Mouse (Mus musculus) embryo, embryonic 11 days (tissue): ENCODE results near the gene Adgrg6.

Source experiments
- DNase-seq: peaks from one replicate; pipeline ENCODE4 v3.0.0-alpha.2; 2015

Gene Adgrg6

DNA sequence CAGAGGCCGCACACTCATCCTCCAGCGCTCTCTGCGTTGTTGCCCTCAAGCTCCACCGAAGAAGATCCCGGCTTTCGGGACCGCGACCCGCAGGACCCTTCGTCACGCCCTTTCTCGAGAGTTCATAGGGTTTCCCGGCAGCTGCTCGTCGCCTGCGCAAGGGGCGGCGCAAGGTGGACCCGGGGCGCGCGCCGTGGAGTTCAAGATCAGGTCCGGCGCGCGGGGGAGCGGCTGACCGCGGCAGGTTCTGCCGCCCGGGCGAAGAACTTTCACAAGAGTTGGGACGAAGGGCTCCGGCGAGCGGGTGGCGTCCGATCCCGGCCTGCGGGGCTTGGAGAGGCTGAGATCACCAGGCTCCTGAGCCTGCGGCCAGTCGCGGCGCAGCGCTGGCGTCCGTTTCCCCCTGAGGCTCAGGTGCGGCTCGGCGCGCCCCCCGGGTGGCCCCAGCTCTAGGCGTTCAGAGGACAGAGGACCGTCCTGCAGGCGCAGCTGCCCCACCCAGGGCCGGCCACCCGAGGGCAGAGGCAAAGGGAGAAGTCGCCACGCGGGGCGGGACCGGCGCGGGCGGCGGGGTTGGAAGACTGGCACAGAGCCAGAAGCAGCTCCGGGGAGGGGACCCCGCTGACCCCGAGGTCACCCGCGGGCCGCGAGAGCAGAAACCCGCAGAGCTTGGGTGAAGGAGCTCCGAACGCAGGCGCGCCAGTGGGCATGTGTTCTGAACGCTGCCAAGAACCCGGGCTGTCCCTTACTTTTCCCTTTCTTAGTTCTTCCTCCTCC lies at the start of gene Adgrg6:
Gene Adgrg6 (minus strand): TSS at position 719 of the 777 bp plus-strand sequence.
- peak; percentile 68 for DNase-seq

DNA sequence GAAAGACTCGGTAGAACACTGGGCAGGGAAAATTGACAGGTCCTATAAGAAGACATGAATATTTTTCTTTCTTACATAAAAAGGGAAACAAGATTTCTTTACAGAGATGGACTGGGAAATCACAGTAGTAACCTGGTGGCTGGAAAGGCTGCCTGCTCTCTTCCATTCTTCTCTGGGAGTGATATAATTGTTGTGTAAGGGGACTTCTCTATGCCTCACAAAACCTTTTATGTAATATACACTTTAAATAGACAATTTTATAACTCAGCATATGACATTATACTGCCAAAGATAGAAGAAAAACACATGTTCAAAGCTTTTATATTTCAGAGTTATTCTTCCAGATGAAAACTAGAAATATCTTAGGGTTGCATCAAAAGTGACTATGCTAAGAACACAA lies 46.8 kb upstream of the Adgrg6 start:
- no peak for DNase-seq

DNA sequence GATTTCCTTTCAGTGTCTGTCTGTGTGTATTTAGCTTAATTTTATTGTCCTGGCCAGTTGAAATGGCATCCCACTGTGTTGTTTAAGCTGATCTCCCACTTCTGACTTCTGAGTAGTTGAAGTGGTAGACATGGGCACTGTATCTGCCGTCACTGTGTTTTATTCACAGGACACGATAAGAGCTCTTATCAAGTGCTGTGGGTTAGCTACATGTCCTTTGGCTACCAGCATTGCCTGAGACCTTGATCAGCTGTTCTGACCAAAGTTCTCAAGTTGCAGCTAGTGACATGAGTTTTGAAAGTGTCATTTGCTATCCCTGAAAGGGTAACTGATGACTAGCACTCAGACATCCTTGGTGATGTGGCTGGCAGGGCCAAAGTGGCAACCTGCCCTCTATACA lies 45.4 kb upstream of the Adgrg6 start:
- no peak for DNase-seq

DNA sequence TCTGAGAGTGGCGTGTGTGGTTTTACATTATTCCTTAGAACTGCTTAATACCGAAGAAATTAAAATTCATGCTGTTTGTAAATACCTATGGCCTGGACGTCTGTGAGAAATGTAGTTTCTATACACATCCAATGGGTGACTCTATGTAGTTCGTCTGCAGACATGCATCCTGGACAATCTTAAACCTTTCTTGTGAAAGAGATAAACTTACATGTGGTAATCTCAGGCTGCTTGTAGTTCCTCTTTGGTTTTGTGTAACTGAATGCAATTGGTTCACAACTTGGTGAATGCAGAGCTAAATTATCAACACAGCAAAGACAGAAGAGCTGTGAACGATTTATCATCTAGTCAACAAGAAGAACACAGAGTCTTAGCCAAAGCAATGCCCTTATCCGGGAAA lies 44.2 kb upstream of the Adgrg6 start:
- no peak for DNase-seq

DNA sequence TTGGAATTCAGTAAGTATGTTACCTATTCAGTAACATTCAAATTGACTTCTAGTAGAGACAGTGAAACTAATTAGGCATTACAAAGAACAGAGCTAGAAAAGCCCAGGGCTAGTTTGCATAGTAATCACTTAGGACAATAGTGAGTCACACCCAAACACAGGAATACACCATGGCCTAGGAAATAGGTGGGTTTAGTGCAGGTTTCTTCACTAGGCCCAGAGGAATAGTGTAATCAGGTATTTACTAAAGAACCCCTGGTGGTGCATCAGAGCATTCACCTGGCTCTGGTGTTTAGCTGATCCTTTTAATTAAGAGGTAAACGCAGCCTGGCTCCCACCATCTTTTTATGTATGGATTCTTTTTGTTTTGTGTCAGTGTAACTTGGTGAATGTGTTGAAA lies 38.0 kb upstream of the Adgrg6 start:
- DNase-seq, result no peak

DNA sequence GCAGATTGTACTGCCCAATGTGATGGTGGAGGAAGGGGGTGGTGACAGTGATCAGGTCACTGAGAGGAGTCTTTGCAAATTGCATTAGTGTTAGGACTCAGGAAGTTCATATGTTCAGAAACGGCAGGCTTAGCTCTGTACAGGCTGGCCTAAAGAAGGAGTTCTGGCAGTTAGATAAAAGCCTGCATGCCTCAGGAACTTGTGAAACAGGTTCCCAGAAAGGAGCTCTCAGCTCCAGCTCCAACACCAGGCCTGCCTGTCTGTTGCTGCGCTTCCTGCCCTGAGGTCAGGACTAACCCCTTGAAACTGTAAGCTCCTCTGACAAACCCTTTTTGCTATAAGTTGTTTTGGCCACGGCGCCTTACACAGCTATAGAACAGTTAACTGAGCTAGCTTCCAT lies 28.8 kb upstream of the Adgrg6 start:
- DNase-seq, result no peak

DNA sequence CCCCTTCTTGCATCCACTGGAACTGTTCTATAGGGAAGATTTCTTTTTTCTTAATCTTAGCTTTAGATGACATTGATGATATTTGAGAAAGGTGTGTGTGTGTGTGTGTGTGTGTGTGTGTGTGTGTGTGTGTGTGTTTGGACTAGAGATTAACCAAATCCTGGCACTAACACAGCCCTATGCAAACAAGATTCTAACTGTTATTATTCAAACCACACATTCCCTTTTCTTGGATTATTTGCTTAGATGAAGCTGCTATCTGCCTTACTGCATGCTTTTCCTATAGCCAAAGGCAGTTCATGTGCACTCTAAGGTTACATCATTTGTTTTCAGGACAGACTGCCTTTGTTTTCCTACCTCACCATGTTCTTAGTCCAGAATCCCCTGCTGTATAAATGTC lies 25.7 kb upstream of the Adgrg6 start:
- no peak for DNase-seq

DNA sequence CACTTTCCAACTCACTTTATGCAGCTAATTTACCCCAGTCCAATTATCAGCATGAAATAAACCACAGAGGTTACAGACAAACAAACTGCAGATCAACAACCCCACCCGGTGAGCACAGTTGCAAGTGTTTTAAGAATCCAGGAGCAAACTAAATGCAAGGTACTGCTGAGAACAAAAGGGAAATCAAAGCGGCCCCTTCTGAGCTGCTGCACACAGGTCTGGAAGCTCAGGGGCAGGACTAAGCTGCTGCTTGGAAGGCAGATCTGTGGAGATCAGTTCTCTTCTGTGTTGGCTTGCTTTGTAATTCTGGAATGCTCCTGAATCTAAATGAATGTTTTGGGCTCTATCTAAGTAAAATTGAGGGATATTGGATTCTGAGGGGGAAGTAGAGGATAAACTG lies 25.2 kb upstream of the Adgrg6 start:
- no peak for DNase-seq

DNA sequence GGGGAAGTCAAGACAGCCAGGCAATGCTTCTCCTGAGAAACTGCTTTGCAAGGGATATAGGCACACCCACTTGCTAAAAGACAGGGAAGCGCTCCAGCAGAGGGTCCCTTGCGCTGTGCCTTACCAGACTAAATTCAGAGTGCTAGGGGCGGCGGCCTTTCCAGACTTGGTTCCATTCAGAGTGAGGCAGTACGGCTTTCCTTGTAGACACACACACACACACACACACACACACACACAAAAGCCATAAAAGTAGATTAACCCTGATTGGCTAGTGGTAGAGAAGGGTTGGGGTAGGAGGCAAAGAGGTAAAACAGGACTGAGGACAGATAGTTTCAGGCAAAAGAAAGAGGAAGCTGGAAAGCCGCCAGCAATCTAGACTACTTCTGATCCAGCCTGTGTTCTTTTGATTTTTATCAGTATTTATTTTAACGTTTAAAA lies 672 bp upstream of the Adgrg6 start:
- DNase-seq, result peak; percentile 48

DNA sequence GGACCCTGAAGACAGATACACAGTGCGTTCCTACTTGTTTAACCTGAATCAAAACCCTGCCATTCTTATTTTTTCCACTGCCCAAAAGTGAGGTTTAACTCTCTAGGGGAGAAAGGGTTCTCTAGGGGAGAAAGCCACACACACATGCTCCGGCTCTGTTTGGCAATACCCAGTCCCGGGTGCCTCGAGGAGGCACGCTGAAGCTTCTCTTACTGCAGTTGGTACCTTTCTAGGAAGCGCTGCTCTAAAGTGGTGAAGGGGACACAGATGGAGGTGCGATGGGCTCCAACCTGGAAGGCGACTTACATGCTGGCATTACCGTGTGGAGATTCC lies 885 bp downstream of the Adgrg6 start:
- DNase-seq, result no peak

DNA sequence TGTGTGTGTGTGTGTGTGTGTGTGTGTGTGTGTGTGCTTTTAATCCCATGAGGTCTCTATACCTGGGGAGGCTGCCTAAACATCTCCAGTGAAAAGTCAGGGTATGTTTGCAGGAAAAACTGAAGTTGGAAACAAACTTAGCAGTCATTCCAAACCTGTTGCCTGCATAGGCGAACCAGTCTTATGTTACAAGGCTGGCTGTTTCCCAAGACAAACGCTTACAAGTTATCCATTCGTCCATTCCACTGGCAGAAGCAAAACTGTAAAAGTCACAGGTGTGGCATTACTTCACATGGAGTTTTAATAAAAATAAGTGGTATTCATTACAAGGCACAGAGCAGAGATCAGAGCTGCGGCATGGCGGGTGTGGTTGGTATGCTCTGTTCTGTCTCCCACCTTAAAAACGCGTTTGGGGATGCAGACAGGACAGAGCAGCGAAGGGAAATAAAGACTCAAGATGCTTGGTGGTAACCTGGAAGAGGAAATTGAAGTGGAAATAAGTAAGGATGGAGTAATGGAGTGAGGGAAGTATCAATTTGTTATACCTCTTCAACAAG lies 1.9 kb downstream of the Adgrg6 start:
- DNase-seq, result no peak

DNA sequence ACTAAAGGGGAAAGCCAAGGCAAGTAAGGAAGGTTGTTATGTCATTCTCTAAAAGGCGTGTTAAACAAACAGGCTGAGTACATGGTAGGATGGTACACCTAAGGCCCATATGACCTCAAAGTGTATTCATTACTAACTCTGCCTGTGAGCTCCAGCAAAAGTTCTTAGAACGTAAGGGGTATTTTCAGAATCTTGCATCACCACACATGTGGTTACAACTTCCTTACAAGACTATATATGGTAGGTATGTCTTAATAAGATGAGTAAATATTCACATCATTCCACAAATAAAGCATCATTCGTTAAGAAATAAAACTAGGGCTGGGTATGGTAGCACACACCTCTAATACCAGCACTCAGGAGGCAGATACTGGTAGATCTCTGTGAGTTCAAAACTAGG lies 8.4 kb downstream of the Adgrg6 start:
- DNase-seq, result no peak

DNA sequence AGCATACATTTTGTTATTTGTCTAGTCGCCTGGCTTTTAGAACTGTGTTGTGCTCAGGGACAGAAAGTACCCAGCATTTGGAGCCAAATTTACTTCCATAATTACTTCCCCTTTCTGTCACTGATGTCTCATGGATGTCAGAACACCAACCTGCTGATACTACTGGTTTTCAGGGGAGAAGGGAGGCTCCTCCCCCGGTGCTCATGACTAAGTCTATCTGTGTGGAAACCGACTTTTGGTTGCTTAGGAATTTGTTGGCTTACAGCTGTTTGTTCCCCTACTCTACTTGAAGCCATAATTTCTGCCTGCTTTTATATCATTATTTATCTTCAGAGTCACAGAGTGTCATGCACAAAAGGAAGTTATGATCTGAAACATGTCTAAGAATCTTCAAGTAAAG lies 14.4 kb downstream of the Adgrg6 start:
- no peak for DNase-seq

DNA sequence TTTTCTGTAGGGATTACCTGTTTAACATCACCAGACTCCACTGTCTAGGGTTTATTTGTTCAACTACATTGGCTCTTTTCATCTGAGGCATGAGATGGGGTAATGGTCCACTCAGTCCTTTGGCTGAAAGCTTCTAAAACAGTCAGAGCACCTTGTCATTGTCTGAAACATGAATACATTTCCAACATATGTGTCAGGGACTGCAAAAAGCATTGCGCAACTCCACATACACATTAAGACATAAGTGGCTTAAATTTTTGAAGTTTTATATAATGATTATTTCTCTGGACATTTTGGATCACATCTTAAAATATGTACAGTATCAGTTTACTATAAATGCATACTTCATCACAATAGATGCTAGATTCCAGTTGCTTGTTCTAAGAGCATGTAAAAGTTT lies 14.8 kb downstream of the Adgrg6 start:
- DNase-seq, result no peak

DNA sequence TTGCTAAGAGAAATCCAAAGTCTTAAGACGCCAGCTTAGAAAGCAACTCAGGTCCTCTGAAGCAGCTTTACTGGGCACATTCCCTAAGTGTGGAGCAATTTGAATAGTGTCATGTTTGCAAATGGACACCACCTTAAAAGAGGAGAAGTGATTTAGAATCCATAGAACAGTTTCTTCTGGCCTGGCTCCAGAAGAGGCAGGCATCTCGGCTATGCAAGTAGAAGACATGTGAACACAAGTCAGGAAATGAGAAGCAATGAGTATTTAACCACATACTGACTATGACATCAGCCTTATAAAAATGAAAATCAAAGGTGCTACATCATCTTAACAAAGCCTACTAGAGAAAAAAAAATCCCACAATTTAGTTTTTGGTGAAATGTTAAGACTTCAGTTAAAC lies 17.7 kb downstream of the Adgrg6 start:
- DNase-seq, result no peak

DNA sequence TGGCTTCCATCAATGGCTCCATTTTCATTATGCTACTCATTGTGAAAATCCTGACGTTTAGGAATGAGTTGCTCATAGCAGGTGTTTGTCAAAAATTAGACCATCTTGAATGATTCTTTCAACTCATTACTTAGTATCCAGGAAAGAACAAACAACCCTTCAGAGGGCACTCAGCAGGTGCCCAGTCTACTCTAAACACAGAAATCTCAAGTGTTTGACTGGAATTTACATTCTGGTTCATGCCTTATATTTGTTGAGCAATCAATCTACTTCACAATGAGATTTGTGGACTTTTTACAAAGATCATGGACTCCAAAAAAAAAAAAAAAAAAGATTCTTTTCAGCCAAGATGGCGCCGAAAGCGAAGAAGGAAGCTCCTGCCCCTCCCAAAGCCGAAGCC lies 22.7 kb downstream of the Adgrg6 start:
- no peak for DNase-seq

DNA sequence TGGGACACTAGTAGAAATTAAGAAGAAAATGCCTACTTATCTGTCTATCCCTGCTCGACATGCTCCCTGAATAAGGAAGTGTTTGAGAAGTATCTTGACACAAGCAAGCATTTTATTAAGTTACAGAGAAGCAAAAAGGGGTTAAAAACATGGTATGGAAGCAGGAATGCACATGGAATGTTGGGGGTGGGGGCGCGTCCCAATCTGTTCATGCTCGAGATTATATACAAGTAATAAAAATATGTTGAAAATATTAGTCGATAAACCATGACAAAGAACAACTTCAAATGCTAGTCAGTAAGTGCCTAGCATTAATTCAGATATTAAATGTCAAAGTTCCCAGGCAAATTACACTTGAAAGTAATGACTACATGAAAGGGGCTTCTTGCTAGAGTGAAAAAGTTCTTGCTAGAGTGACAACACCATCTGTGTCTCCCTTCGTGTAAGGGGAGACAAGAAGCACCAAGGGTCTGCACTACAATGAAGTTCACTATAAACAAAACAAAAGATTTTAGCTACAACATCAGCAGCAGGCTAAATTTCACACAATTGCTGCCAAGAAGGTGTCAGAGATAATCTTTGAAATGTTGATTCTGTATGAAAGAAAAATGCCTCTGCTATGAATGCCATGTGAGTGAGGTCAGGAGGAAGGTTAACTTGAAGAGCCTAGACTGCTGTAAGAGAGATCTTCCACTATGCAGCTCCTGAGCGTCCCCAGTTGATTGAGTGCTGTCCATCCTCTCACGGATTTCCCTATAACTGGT lies 24.4 kb downstream of the Adgrg6 start:
- DNase-seq, result peak; percentile 2

DNA sequence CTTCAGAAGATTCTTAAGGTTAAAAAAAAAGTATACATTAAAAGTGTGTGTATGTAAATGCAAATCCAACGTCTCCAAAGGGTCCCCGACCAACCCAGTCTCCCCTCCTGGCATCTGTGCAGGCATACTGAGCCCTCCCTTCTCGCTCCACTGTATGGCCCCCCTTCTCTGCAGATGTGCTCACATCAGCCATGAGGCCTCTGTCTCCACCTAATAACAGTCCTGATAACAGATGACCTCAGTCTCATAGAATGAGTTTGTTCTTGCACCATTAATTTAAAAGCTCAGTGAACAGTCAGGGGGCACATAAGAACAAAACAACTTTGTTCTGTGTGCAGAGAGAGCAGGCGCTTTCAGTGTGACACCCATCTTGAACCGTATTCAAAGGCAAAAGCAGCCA lies 27.6 kb downstream of the Adgrg6 start:
- DNase-seq, result peak; percentile 1

DNA sequence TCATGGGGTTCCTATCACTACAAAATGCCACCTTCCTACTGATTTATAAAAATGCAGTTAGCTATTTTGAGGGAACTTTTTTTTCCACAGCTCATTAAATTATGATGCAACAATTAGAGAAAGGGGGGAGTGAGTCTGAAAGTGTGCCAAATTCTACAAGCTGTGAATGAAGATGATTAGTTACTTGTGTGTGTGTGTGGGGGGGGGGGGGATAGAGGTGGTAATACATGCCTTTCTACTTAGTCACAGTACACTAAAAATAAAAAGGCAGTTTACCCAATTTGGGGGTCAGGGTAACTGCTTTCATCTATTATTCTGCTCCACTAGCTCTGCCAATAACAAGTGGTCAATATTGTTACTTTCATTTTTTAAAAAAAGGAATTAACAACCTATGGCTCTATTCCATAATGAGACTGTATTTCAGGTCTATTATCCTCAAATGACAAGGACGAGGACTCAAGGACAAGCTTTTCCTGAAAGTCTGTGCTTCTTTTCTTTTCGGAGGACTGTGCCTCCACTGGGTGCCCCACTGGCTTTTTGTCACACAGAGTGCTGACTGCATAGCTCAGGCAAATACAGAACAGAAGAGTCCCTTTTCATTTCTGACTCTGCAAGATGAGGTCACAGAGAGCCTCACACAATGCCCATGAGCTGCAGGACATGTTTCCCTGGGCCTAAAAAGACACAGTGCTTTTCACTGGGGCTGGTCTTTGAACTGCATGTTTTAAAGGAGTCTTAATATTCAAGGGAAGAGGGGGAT lies 33.4 kb downstream of the Adgrg6 start:
- peak; percentile 21 for DNase-seq

DNA sequence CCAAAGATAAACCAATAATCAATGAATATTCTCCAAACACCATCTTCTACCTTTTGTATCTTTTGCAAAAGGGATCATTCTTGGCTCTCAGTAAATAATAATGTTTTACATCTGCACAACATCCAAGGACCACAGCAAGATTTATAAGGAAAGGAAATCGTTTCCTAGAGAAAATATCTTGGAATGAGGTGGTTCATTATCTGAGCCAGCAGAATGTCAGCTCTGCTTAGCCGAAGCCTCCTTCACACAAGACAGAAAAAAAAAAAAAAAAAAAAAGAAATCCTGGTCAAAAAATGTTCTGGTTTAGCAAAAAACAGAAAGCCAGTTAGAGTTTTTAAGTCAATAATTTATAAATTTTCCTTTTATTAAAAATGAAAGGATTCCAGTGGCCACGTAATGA lies 34.3 kb downstream of the Adgrg6 start:
- no peak for DNase-seq

DNA sequence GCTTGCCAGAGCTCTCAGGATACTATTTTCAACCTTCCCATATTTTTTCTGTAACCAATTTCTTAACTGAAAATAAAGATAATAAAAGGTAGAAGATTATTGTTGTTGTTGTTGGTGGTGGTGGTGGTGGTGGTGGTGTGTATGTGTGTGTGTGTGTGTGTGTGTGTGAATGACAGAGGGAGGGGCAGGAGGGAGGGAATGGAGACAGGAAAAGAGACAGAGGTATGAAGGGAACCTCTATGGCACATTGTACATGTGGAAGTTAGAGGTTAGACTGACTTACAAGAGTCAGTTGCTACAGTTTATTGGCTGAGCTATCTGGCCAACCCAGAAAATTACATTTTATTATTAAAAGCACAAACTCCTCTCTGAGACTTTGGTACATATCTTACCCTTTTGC lies 49.8 kb downstream of the Adgrg6 start:
- DNase-seq, result no peak

DNA sequence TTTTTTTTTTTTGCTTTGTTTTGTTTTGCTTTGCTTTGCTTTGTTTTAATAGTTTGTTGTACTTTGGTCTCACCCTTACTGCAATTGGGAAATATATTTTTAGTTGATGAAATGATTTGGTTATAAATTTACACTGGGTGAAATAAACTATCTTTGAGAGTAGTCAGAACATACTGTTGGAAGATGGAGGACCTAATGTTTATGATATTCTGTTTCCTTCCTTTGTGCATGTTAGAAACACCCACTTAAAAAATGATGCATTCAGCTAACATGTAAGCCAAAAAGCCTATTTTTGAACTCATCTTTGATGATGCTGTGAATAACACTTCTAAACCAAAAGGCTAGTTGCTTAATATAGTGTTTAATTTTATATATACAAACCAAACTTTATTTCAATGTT lies 50.3 kb downstream of the Adgrg6 start:
- DNase-seq, result no peak

DNA sequence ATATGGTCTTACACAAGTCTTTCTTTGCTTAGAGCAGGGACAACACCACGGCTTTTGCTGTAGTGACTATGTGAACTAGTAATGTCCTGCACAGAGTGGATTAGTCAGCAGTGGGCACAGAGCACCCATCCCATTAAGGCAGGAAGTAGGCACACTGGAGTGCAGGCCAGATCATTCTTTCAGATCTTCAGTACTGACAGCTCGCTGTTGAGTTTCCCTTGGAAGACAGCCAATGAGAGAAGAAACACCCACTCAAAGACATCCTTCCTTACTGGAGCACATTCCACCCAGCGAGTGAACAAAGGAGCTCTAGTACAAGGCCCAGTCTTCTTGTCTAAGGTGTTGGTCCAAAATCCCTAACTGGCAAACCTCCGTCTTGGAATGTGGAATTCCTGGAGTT lies 53.6 kb downstream of the Adgrg6 start:
- no peak for DNase-seq

DNA sequence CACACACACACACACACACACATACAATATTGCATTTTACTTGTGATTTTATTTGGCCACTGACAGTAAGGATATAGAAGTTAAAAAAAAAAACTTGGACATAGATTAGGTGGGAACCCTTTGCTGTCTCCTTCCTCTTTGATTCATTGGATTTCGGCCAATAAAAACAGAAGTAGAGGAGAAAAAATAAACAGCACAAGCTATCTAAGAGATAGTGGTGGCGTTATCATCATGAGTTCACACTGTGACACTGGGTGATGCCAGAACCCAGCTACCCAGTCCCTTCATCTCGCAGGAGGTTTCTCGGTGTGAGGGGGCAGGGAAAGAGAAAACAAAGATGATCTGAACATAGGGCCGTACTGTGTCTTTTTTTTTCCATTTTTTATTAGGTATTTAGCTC lies 62.2 kb downstream of the Adgrg6 start:
- no peak for DNase-seq
